Mouse (Mus musculus): Measurements from ENCODE around the gene Aak1. TPM values are rescaled to one million over a fixed set of nuclear protein-coding genes. Genes with fewer than 3 reads are reported as not detected.
A peak's percentile ranks its signal among the peaks of the same experiment; 100 is the strongest.

Gene Aak1
- polyA plus RNA-seq, 1 experiment from 2014 or later, result 13.7 TPM

DNA sequence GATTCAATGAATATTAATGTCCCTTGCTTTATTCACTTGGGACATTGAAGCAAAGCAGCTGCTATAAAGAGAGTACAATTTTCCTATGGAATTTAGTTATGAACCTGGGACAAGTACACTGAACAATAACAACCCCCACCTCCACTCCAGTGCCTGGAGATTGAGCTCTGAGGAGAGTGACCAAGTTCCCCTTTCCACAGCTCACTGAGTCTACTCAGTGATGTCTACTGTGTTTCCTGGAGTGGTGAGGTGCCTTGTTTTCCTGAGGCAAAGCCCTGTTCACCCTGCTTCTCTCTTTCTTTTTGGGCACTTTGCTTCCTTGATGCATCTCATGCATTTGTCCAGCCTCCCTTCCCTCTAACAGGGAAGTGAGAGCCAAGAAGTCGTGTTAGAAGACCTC is 100.8 kb downstream of the Aak1 start:
- H3K9me3 ChIP-seq (replicated peaks; ENCODE audit: control insufficient read depth, low read length), result no peaks in the 10 kb centered on the region
- ATAC-seq (ENCODE audit: insufficient read depth, low FRiP score), result no peak
- H3K9ac ChIP-seq (ENCODE audit: low read length), result no peak overlapping the region
- WGBS, result 56% methylated on average over 1 of the region's 1 CpGs
- H3K27me3 ChIP-seq (ENCODE audit: control insufficient read depth, insufficient read depth, low read length), result no peaks in the 10 kb centered on the region
- H3K4me3 ChIP-seq (replicated peaks; ENCODE audit: low read length), result no peak overlapping the region
- peaks cover 9% of the 10 kb centered on the region; the same call in 1 of the 2 replicates for H3K36me3 ChIP-seq (ENCODE audit: control insufficient read depth, insufficient read depth, low read length)
- no peak overlapping the region for H3K27ac ChIP-seq (ENCODE audit: low read length)
- no peaks in the 10 kb centered on the region for H3K4me1 ChIP-seq (ENCODE audit: control insufficient read depth, insufficient read depth, low read length)
- H3K4me2 ChIP-seq (ENCODE audit: low read depth, low read length), result no peak overlapping the region

DNA sequence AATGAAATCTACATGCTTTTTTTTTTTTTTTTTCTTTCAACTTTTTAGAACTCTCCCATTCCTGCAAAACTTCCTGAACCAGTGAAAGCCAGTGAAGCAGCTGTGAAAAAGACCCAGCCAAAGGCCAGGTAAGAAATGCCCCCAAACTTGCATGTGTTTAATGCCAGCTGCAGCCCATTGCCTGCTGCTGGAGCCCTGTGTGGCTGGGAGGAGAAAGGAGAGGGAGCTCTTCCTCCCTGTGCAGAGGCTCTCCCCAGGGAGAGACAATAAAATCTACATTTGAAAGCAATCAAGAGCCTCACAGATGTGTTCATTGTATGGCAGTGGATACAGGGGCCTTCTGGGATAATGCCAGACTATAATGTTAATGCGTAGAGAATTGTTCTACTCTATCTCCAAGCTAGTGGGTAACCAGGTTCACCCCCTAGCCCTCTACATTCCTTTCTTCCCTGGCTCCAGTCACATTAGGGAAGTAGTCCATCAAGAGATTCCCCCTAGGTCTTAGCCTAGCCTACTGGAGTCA is 101.5 kb downstream of the Aak1 start:
- 92% methylated on average over 1 of the region's 1 CpGs for WGBS
- Histone ChIP-seq H3K9ac (ENCODE audit: low read length) (no peak overlapping the region), H3K27me3 (ENCODE audit: control insufficient read depth, insufficient read depth, low read length) (no peaks in the 10 kb centered on the region), H3K9me3 (replicated peaks; ENCODE audit: control insufficient read depth, low read length) (no peaks in the 10 kb centered on the region), H3K4me2 (ENCODE audit: low read depth, low read length) (no peak overlapping the region), H3K36me3 (ENCODE audit: control insufficient read depth, insufficient read depth, low read length) (peaks cover 10% of the 10 kb centered on the region; the same call in 1 of the 2 replicates), H3K4me3 (replicated peaks; ENCODE audit: low read length) (no peak overlapping the region), H3K4me1 (ENCODE audit: control insufficient read depth, insufficient read depth, low read length) (no peaks in the 10 kb centered on the region), H3K27ac (ENCODE audit: low read length) (no peak overlapping the region)
- no peak for ATAC-seq (ENCODE audit: insufficient read depth, low FRiP score)

DNA sequence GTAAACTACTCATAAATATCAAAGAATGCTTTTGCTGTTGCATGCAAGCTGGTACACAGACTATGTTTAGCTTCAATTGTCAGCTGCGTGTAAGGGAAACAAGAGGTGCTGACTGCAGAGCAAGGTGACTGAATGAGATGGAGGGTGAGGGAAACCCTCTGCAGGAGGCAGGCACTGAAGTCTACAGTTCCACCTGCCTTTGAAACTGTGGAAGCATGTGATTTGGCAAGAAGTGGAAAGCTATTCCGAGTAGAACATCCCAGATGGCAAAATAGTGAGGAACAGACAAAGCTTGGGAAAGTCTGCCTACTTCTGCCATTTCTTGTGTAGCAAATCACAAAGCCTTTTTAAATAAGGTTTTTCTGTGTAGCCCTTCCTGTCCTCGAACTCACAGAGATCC is 106.4 kb downstream of the Aak1 start:
- 82% methylated on average over 3 of the region's 3 CpGs for WGBS
- Histone ChIP-seq H3K4me1 (ENCODE audit: control insufficient read depth, insufficient read depth, low read length) (no peaks in the 10 kb centered on the region), H3K27ac (ENCODE audit: low read length) (no peak overlapping the region), H3K36me3 (ENCODE audit: control insufficient read depth, insufficient read depth, low read length) (peaks cover 11% of the 10 kb centered on the region), H3K4me3 (replicated peaks; ENCODE audit: low read length) (no peak overlapping the region), H3K9ac (ENCODE audit: low read length) (no peak overlapping the region), H3K4me2 (ENCODE audit: low read depth, low read length) (no peak overlapping the region), H3K27me3 (ENCODE audit: control insufficient read depth, insufficient read depth, low read length) (no peaks in the 10 kb centered on the region), H3K9me3 (replicated peaks; ENCODE audit: control insufficient read depth, low read length) (no peaks in the 10 kb centered on the region)
- no peak for ATAC-seq (ENCODE audit: insufficient read depth, low FRiP score)

DNA sequence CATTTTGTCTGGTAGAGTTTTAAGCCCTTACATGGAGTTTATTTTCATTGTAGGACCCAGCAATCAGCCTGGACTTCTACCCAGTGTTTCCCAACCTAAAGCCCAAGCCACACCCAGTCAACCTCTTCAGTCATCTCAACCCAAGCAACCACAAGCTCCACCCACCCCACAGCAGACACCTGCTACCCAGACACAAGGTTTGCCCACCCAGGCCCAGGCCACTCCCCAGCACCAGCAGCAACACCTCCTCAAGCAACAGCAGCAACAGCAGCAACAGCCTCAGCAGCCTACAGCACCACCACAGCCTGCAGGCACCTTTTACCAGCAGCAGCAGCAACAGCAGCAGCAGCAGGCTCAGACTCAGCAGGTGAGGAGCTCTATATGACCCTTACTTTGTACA is 106.9 kb downstream of the Aak1 start:
- Histone ChIP-seq H3K27me3 (ENCODE audit: control insufficient read depth, insufficient read depth, low read length) (no peaks in the 10 kb centered on the region), H3K9me3 (replicated peaks; ENCODE audit: control insufficient read depth, low read length) (no peaks in the 10 kb centered on the region), H3K4me2 (ENCODE audit: low read depth, low read length) (no peak overlapping the region), H3K4me1 (ENCODE audit: control insufficient read depth, insufficient read depth, low read length) (no peaks in the 10 kb centered on the region), H3K9ac (ENCODE audit: low read length) (no peak overlapping the region), H3K36me3 (ENCODE audit: control insufficient read depth, insufficient read depth, low read length) (peaks cover 15% of the 10 kb centered on the region), H3K27ac (ENCODE audit: low read length) (no peak overlapping the region), H3K4me3 (replicated peaks; ENCODE audit: low read length) (no peak overlapping the region)
- no peak for ATAC-seq (ENCODE audit: insufficient read depth, low FRiP score)

DNA sequence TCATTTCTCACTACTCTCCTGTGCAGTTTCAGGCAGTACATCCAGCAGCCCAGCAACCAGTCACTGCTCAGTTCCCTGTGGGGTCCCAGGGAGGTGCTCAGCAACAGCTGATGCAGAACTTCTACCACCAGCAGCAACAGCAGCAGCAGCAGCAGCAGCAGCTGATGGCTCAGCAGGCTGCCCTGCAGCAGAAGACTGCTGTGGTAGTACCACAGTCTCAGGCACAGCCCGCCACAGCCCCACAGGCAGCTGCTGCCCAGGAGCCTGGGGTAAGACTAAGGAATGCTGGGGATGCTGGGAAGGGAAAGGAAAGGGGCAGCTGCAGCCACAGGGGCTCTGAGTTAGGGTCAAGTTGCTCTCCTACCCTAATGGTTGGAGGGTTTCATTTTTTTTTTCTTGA is 109.7 kb downstream of the Aak1 start:
- H3K4me3 ChIP-seq (replicated peaks; ENCODE audit: low read length), result no peak overlapping the region
- peaks cover 19% of the 10 kb centered on the region for H3K36me3 ChIP-seq (ENCODE audit: control insufficient read depth, insufficient read depth, low read length)
- ATAC-seq (ENCODE audit: insufficient read depth, low FRiP score), result no peak
- no peak overlapping the region for H3K4me2 ChIP-seq (ENCODE audit: low read depth, low read length)
- H3K27me3 ChIP-seq (ENCODE audit: control insufficient read depth, insufficient read depth, low read length), result no peaks in the 10 kb centered on the region
- WGBS, result 100% methylated on average over 1 of the region's 1 CpGs
- H3K9ac ChIP-seq (ENCODE audit: low read length), result no peak overlapping the region
- H3K4me1 ChIP-seq (ENCODE audit: control insufficient read depth, insufficient read depth, low read length), result no peaks in the 10 kb centered on the region
- no peaks in the 10 kb centered on the region for H3K9me3 ChIP-seq (replicated peaks; ENCODE audit: control insufficient read depth, low read length)
- H3K27ac ChIP-seq (ENCODE audit: low read length), result no peak overlapping the region

DNA sequence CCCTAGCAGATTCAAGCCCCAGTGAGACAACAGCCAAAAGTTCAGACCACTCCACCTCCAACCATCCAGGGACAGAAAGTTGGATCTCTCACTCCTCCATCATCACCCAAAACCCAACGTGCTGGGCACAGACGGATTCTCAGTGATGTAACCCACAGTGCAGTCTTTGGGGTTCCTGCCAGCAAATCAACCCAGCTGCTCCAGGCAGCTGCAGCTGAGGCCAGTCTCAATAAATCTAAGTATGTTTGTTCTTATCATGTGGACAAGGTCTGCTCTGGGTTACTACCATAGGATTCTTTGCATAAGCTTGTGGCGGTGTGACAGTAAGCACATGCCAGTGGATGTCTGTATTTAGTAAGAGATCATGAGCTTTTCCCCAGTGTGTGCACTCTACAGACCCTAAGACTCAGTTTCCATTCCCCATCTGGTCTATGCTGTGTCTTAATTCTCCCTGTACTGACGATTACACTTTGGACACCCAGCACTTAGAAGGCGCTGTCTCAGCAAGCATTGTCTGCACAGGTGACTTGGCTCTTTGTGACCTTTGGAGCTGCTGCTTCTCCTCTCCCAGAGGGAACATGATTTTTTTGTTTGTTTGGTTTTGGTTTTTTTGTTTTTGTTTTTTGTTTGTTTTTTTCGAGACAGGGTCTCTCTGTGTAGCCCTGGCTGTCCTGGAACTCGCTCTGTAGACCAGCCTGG is 114.8 kb downstream of the Aak1 start:
- no peak for ATAC-seq (ENCODE audit: insufficient read depth, low FRiP score)
- no peak overlapping the region for H3K9ac ChIP-seq (ENCODE audit: low read length)
- no peak overlapping the region for H3K27ac ChIP-seq (ENCODE audit: low read length)
- WGBS, result 87% methylated on average over 7 of the region's 7 CpGs
- no peaks in the 10 kb centered on the region for H3K4me1 ChIP-seq (ENCODE audit: control insufficient read depth, insufficient read depth, low read length)
- no peaks in the 10 kb centered on the region for H3K9me3 ChIP-seq (replicated peaks; ENCODE audit: control insufficient read depth, low read length)
- H3K27me3 ChIP-seq (ENCODE audit: control insufficient read depth, insufficient read depth, low read length), result no peaks in the 10 kb centered on the region
- H3K4me2 ChIP-seq (ENCODE audit: low read depth, low read length), result no peak overlapping the region
- no peak overlapping the region for H3K4me3 ChIP-seq (replicated peaks; ENCODE audit: low read length)
- peaks cover 18% of the 10 kb centered on the region for H3K36me3 ChIP-seq (ENCODE audit: control insufficient read depth, insufficient read depth, low read length)

DNA sequence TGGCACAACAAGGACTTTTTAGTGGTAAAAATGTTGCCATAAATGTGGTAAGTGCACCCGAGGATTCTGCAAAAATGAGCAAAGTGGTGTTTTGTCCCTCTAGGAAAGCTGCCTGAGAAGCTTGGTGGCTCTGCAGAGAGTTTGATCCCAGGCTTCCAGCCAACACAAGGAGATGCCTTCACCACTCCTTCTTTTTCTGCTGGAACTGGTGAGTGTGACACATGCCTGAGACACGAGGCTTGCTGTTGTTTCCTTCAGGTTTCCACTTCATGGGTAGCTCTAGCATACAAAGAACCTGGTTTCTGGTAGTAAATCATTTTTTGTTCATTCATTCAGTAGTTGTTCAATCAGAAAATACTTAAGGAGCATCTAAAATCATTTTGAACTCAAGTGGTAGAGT is 117.8 kb downstream of the Aak1 start:
- Histone ChIP-seq H3K9me3 (replicated peaks; ENCODE audit: control insufficient read depth, low read length) (no peaks in the 10 kb centered on the region), H3K4me3 (replicated peaks; ENCODE audit: low read length) (no peak overlapping the region), H3K4me1 (ENCODE audit: control insufficient read depth, insufficient read depth, low read length) (no peaks in the 10 kb centered on the region), H3K9ac (ENCODE audit: low read length) (no peak overlapping the region), H3K36me3 (ENCODE audit: control insufficient read depth, insufficient read depth, low read length) (peaks cover 12% of the 10 kb centered on the region; the same call in 1 of the 2 replicates), H3K4me2 (ENCODE audit: low read depth, low read length) (no peak overlapping the region), H3K27ac (ENCODE audit: low read length) (no peak overlapping the region), H3K27me3 (ENCODE audit: control insufficient read depth, insufficient read depth, low read length) (no peaks in the 10 kb centered on the region)
- ATAC-seq (ENCODE audit: insufficient read depth, low FRiP score), result no peak
- WGBS, result 82% methylated on average over 2 of the region's 2 CpGs

DNA sequence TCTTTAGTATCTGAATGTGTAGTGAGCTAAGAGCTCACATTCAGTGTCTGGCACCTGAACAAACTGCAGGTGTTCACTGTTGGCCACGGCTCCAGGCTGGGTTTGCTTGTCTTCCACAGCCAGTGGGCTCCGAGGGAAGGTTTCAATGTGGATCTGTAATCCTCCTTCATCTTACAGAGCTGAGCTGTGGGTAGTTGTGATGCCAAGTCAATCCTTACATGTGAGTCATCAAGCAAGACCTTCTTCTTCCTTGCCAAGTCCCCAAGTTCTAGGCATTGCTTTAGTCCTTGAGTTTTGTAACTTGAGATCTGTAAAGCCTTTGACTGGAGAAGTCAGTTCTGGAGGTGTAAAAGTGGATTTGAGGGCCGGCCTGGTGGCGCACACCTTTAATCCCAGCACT is 124.6 kb downstream of the Aak1 start:
- WGBS, result 90% methylated on average over 4 of the region's 4 CpGs
- no peaks in the 10 kb centered on the region for H3K9me3 ChIP-seq (replicated peaks; ENCODE audit: control insufficient read depth, low read length)
- ATAC-seq (ENCODE audit: insufficient read depth, low FRiP score), result no peak
- no peak overlapping the region for H3K9ac ChIP-seq (ENCODE audit: low read length)
- no peak overlapping the region for H3K27ac ChIP-seq (ENCODE audit: low read length)
- peaks cover 11% of the 10 kb centered on the region for H3K36me3 ChIP-seq (ENCODE audit: control insufficient read depth, insufficient read depth, low read length)
- no peaks in the 10 kb centered on the region for H3K27me3 ChIP-seq (ENCODE audit: control insufficient read depth, insufficient read depth, low read length)
- H3K4me1 ChIP-seq (ENCODE audit: control insufficient read depth, insufficient read depth, low read length), result no peaks in the 10 kb centered on the region
- no peak overlapping the region for H3K4me3 ChIP-seq (replicated peaks; ENCODE audit: low read length)
- no peak overlapping the region for H3K4me2 ChIP-seq (ENCODE audit: low read depth, low read length)

DNA sequence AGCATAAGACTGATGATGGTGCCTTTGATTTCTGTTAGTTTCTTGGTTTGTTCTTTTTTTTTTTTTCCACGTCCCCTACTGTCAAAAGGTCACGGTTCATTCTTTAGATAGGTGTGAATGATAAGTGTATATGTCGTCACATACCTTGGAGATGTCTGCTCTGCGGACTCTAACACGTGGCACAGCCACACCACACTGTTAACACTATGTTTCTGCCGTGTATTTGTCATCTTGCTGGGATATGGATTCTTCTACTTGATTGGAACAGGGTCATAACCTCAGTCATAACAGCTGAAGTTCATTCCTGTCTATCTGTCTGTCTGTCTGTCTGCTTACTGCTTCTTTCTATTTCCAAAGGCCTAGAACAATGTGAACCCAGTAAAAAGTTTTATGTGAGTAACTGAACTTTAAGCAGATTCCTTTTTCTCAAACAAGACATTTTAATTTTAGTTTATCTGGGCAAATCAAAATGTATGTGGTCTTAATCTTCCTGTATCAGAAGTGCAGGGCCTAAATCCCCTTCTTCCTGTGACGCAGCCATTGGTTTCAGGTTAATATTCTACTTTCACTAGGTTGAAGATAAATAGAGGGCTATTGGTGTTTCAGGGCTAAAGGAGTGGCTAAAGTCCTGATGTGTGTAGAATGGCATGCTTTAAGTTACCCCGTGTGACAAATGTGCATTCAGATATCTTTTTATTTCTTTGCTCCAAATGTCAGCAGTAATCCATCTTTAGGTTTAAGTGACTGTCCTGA is 129.0 kb downstream of the Aak1 start:
- Histone ChIP-seq H3K4me1 (ENCODE audit: control insufficient read depth, insufficient read depth, low read length) (no peaks in the 10 kb centered on the region), H3K4me2 (ENCODE audit: low read depth, low read length) (no peak overlapping the region), H3K4me3 (replicated peaks; ENCODE audit: low read length) (no peak overlapping the region), H3K36me3 (ENCODE audit: control insufficient read depth, insufficient read depth, low read length) (peaks cover 4% of the 10 kb centered on the region; the same call in 1 of the 2 replicates), H3K27me3 (ENCODE audit: control insufficient read depth, insufficient read depth, low read length) (no peaks in the 10 kb centered on the region), H3K27ac (ENCODE audit: low read length) (peak overlapping the region; percentile 44; the same call in 1 of the 2 replicates), H3K9me3 (replicated peaks; ENCODE audit: control insufficient read depth, low read length) (no peaks in the 10 kb centered on the region), H3K9ac (ENCODE audit: low read length) (no peak overlapping the region)
- WGBS, result 63% methylated on average over 8 of the region's 8 CpGs
- no peak for ATAC-seq (ENCODE audit: insufficient read depth, low FRiP score)

Data from stomach, embryonic 16.5 days (tissue).